Comparison of ENCODE assay signal across 10 mouse cellular contexts in the genomic region with DNA sequence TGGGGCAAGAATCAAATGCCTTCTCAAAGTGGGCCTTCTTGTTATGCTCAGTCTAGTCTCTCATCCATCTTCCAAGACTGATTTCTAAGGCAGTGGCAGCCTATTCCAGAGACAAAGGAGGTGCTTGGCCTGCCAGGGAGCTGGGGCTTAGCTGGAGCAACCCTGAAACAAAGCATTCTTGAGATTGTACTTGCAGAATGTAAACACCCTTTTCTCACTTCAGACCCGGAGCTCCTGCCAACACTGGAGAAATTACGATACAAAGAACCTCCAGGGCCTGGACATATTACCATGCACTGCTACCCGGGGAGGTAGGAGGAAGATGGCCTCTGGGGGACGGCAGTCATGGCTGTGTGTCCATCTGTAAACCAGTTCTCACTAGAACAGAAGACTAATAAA.
DNase-seq lines count a peak whose midpoint lies in the region; ATAC-seq and TF ChIP-seq lines count a peak whose summit lies in the region.
"Had no signal": no experiment of that assay in that cellular context is flagged by ENCODE, and none has a peak within 500 bp of the region (broad histone marks: within the 10 kb centered on the region; RNA-seq: fewer than 3 reads in every experiment).

No protein-coding gene starts in this region.

- peak overlapping the region; percentile 0; the same call in 1 of the 2 replicates for H3K9ac ChIP-seq in liver, adult 2 months (ENCODE audit: low read depth, low read length)
- no peak overlapping the region for H3K9ac ChIP-seq in liver, embryonic 11.5 days (ENCODE audit: low read depth, low read length)
- no peak overlapping the region for H3K9ac ChIP-seq in hindbrain, embryonic 13.5 days

- 74% methylated on average over 4 of the region's 4 CpGs for WGBS in liver, adult 2 months
- 57% methylated on average over 4 of the region's 4 CpGs for WGBS in liver, embryonic 11.5 days
- WGBS in hindbrain, embryonic 13.5 days, result 29% methylated on average over 4 of the region's 4 CpGs

- H3K9me3 ChIP-seq in liver, embryonic 11.5 days (ENCODE audit: control insufficient read depth, low read length), result no peaks in the 10 kb centered on the region
- no peaks in the 10 kb centered on the region for H3K9me3 ChIP-seq in hindbrain, embryonic 13.5 days

- no peaks in the 10 kb centered on the region for H3K27me3 ChIP-seq in liver, adult 2 months (ENCODE audit: control insufficient read depth, insufficient read depth, low read length)
- H3K27me3 ChIP-seq in liver, embryonic 11.5 days (replicated peaks; ENCODE audit: control insufficient read depth, insufficient read depth, low read length), result no peaks in the 10 kb centered on the region
- H3K27me3 ChIP-seq in hindbrain, embryonic 13.5 days, result peaks cover 4% of the 10 kb centered on the region; the same call in 1 of the 2 replicates

- TF ChIP-seq CTCF in liver, adult 2 months (IDR thresholded peaks at IDR 0.05; ENCODE audit: low read depth, low read length), result no peak

- no peak for TF ChIP-seq POLR2A in liver, adult 2 months (IDR thresholded peaks at IDR 0.05; ENCODE audit: extremely low read depth, insufficient read depth, low read length)

- peak overlapping the region; percentile 92 for H3K27ac ChIP-seq in liver, adult 2 months (replicated peaks; ENCODE audit: insufficient read depth, low read depth, low read length)
- H3K27ac ChIP-seq in liver, embryonic 11.5 days (ENCODE audit: low read depth, low read length), result no peak overlapping the region
- H3K27ac ChIP-seq in hindbrain, embryonic 13.5 days, result peak overlapping the region; percentile 40; the same call in 1 of the 2 replicates

- DNase-seq in adrenal gland, adult 2 months, result peak; percentile 7
- DNase-seq in adrenal gland, postnatal 36 days, result no peak
- DNase-seq in liver, adult 2 months (ENCODE audit: extremely low read depth, low read depth, low spot score), result no peak
- DNase-seq in liver, embryonic 11.5 days (ENCODE audit: low spot score), result no peak
- peak; percentile 6 for DNase-seq in mesoderm, embryonic 11.5 days (ENCODE audit: low read depth, low spot score)
- DNase-seq in T-cell, adult 2 months (ENCODE audit: low spot score), result no peak
- DNase-seq in cerebellum, adult 18-20 months, result no peak

- H3K36me3 ChIP-seq in liver, adult 2 months (ENCODE audit: control insufficient read depth, insufficient read depth, low read length), result peaks cover under 1% of the 10 kb centered on the region; the same call in 1 of the 2 replicates
- no peaks in the 10 kb centered on the region for H3K36me3 ChIP-seq in liver, embryonic 11.5 days (ENCODE audit: control insufficient read depth, insufficient read depth, low read length)
- H3K36me3 ChIP-seq in hindbrain, embryonic 13.5 days, result no peaks in the 10 kb centered on the region

- H3K4me3 ChIP-seq in liver, adult 2 months (ENCODE audit: insufficient read depth, low read depth, low read length), result no peak overlapping the region
- no peak overlapping the region for H3K4me3 ChIP-seq in liver, embryonic 11.5 days (ENCODE audit: low read depth, low read length)
- H3K4me3 ChIP-seq in hindbrain, embryonic 13.5 days, result no peak overlapping the region
- H3K4me3 ChIP-seq: erythroblast, embryonic 14.5 days; myocyte had no signal

- no peak for ATAC-seq in liver, embryonic 11.5 days (replicated peaks; ENCODE audit: low FRiP score)
- 0 out of 2 replicates have a peak, but pooled peaks have one; percentile 19 for ATAC-seq in hindbrain, embryonic 13.5 days (ENCODE audit: low FRiP score)

- no peak overlapping the region for H3K4me2 ChIP-seq in liver, embryonic 11.5 days
- H3K4me2 ChIP-seq in hindbrain, embryonic 13.5 days, result no peak overlapping the region

- H3K4me1 ChIP-seq in liver, adult 2 months (ENCODE audit: control insufficient read depth, insufficient read depth, low read length), result peaks cover 32% of the 10 kb centered on the region
- peaks cover 5% of the 10 kb centered on the region; the same call in 1 of the 2 replicates for H3K4me1 ChIP-seq in liver, embryonic 11.5 days (replicated peaks; ENCODE audit: control insufficient read depth, insufficient read depth, low read length)
- peaks cover 18% of the 10 kb centered on the region for H3K4me1 ChIP-seq in hindbrain, embryonic 13.5 days (replicated peaks)

- no peaks in the 10 kb centered on the region for H3K79me2 ChIP-seq in liver, adult 2 months (ENCODE audit: control insufficient read depth, insufficient read depth, low read length)

Comparison
In these comparisons a context has a peak if more than half of its experiments do, and no peak if none do; other contexts are left out.
1. DNase-seq: peak in adrenal gland, adult 2 months (single experiment) and mesoderm, embryonic 11.5 days (single experiment); none in adrenal gland, postnatal 36 days (0 of 2), liver, adult 2 months (single experiment), liver, embryonic 11.5 days (single experiment), T-cell, adult 2 months (single experiment) and cerebellum, adult 18-20 months (0 of 2).